Mouse (Mus musculus) mouse trophoblast stem cell (cell line): ENCODE measurements around the gene Rbpms2.
"Not testable (repeated sequence)": the region's sequence is repeated elsewhere in the genome, so short reads cannot be mapped to it uniquely, and the experiment has no call there.

ENCODE experiments used
- in situ Hi-C, 2 experiments: fragments of 300-500 bp; cut with MseI, MboI; formaldehyde crosslinking; loops; 2 replicates in 1 of 2; 3 replicates in 1 of 2; pipeline ENCODE4 v1.15.1; 2025

Gene Rbpms2

DNA sequence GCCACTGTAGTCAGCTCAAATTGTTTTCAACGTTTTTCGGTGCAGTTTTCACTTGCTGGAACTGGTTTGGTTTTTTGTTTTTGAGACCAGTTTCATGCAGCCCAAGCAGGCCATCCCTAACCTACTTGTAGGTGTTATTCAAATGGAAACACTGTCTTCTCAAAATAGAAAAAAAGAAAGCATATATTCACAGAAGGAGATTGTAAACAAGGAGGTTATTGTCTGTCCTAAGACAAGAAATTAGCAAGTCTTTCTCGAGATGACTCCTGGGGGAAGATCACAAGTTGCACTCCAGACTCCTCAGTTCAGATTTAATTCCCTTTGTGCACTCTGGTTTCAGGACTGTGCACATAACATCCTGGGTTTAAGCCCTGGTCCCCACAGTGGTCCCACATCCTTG is 10.1 kb upstream of the Rbpms2 start:
- in situ Hi-C loops, result no loop called here

DNA sequence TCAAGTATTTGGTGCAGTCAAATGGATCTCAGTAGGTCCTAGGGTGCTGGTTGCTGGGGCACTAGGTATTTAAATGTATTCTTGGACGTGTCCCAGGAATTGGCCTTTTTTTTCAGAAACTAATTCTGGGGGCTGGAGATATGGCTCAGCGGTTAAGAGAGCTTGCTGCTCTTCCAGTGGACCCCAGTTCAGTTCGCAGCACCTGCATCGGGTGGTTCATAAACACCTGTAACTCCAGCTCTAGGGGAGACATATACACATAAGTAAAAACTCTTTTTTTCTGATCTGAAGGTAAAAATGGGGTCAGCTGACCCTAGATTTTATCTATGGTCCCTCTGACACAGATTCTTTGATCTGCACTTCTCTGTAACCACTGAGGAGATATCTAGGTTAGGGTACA is 8.3 kb upstream of the Rbpms2 start:
- in situ Hi-C loops, result loop anchor here in 1 of 2 experiments (5.0 kb wide), 1 partner anchor 41 kb away; no protein-coding TSS in a partner anchor

DNA sequence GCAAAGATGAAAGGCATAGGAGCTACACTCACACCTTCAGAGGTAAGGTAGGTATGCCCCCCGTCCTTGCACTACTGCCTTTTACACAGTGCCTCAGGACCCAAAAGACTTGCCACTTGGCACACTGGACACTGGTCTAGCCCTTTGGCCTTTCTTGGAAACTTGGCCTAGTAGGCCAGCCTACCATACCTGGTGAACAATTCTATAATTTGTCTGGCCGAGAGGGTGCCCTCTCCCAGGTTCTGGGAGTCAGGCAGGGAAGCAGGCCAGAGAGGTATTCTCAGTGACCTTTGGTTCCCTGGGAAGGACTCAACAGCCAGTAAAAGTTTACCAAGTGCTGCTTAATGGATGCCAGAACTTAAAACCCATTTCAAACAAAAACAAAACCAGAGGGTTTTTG is 7.8 kb upstream of the Rbpms2 start:
- in situ Hi-C loops, result loop anchor here in 1 of 2 experiments (5.0 kb wide), 1 partner anchor 41 kb away; no protein-coding TSS in a partner anchor

DNA sequence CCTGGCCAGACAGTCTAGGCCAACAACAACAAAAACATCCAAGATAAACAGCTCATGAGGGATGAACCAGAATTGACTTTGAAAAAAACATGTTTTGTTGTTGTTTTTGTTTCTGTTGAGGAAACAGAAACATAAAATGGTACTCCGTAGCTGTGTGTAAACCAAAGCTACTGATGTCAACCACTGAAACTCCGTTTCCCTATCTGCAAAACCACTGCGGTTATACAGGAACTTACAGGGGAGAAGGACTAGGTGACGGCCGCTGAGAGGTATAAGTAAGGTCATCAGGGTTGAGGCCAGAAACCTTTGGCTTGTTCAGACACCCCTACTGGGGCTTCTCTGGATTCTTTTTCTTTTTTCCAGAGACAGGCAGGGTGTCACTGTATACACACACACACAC is 6.6 kb upstream of the Rbpms2 start:
- in situ Hi-C loops, result loop anchor here in 1 of 2 experiments (5.0 kb wide), 1 partner anchor 39 kb away; no protein-coding TSS in a partner anchor

DNA sequence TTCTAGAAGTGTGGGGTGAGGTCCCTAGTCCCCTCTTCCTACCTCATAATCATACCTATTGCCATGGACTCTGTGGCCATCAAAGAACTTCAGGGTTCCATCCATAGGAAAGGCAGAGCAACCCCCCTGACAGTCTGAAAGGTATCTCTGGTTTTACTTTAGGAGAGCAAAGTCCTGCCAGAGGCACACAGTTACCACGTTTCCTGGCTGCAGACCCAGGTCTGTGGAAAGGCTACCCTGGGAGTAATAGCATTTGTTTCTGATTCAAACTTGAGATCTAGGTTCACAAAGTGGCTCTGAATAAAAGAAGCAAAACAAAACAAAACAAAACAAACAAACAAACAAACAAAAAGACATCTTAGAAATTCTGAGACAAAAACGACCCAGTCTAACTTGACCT is 5.2 kb upstream of the Rbpms2 start:
- in situ Hi-C loops, result loop anchor here in 1 of 2 experiments (5.0 kb wide), 1 partner anchor 38 kb away; no protein-coding TSS in a partner anchor

DNA sequence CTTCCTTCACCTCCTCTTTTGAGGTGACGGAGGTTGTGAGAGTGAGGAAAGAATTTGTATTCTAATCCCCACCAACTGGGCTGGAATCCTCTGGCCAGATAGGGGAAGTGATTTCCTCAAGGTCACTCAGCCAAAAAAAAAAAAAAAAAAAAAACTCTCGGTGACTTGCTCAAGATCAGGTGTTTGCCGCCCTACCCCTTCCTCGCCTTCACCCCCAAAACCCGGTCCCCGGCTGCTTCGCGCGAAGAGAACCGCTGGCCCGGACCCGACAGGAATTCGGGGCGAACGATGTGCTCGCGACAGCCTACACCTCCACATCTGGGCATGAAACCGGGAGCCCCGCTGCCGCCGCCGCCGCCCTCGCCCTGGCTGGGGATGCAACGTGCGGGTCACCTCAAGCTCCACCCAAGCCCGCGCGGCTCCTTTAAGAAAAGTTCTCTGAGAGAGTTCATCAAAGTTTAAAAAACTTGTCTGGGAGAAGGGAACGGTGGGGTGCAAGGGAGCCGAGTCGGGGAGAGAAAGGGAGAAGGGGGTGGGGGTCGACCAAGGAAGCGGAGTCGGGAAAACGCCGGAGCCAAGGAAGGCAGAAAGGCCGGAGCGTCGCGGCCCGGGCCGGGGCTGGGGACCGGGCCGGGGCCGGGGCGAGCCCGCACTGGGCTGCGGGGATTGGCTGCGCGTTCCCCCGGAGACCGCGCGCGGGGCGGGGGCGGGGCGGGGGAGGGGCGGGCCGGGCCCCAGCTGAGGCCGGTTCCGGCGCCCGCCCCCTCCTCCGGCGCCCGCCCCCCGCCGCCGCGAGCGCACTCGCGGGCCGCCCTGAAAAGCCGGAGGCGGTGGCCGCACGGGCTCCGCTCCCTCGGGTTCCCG is 551 bp downstream of the Rbpms2 start:
- in situ Hi-C loops, result no loop called here

DNA sequence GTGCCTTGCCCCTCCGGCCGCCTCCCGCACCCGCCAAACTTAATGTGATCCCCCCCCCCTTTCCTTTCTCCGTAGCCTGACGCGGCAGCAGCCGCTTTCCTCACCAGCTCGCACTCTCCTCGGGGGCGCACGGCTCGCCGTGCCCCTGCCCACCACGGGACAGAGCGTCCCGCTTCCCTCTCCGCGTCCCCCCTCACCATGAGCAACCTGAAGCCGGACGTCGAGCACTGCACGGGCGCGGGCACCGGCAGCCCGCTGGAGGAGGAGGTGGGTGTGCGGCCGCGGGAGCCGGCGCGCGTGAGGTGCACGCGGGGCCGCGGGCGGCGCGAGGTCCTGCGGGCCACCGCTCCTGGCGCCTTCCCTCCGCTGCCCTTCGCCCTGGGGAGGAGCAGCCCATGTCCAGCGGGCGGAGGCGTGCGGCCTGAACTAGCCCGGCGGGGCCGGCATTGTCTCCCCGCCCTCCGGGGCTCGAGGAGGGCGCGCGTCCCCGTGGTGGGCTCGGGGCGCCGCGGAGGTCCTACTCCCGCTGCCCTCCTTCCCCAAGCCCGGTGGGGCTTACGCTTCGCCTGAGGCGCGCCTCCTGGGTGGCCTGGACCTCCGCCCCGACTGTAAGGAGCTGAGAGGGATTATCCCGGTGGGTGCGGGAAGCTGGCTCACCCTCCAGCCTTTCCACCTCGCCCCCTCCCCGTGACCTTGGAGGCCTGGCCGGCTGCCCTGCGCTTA is 1.3 kb downstream of the Rbpms2 start:
- in situ Hi-C loops, result no loop called here

DNA sequence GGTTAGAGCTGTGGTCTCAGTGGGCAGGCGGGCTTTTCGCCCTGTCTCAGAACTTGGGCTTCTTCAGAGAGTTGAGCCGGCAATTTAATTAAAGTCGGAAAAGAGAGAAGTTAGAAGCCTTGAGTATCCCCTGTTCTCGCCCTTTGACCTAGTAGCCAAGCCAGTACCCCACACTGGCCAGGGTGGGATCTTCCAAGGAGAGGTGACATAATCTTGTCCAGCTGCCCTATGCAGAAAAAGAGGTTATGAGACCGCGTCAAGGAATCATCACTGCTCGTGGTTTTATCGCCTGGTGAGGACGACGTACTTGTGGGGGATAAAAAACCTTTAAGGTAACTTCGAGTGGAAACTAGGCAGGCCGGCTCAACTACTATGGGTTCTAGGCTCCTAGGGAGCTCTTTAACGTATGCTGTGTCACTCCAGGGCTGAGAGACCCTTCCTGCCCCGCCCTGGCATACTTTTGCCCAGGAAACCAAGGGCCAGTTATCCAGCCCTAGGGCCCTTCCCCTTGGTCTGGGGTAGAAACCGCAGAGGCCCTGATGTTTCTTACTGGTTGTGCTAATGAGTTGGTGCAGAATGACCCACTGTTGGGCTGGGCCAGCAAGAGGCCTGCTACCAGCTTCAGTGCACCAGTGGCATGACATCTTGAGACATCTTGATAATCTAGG is 2.0 kb downstream of the Rbpms2 start:
- in situ Hi-C loops, result no loop called here

DNA sequence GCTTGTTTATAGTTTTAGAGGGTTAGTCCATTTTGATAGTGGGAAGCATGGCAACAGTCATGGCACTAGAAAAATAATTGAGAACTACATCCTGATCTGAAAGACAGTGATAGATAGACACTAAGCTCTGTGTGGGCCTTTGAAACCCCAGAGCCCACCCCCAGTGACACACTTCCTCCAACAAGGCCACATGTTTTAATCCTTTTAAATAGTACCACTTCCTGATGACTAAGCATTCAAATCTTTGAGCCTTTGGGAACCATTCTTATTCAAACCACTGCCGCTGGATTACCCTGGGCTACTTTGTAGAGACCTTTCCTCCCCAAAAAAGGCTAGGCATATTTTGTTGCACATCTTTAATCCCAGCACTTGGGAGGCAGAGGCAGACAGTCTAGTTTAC is 6.3 kb downstream of the Rbpms2 start:
- in situ Hi-C loops, result no loop called here

DNA sequence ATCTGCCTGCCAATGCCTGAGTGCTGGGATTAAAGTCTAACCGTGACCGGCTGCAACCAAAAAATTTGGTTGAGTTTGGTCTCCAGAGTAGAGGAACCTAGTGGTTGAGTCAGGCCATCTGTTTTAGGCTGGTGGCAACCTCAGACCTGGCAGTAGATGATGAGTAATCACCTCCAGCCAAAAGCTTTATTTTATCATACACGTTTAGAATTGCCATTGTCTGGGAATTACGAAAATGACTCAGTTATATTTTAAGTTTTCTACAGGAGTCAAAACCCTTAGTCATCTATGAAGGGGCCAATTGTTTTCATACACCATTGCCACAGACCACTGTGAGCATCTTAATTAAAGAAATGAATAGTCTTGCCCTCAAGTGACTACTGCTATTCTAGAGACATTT is 7.5 kb downstream of the Rbpms2 start:
- in situ Hi-C loops, result no loop called here

DNA sequence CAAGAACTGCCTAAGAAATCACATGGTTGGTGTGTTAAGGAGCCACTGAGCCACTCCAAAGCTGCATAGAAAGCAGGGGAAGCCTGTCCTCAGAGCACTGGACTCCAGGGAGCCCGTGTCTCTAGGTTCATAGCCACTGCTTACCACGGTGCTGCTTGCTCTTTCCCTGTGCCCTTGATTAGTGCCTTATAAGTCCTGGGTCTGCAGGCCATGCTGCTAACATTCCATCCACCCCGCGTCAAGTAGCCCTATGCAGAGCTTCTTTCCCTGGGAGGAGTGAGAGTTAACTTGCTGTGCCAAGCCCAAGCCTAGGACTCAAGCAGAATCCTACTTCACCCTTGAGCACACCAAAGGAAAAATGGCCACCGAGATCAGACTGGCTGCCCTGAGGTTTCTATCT is 9.6 kb downstream of the Rbpms2 start:
- in situ Hi-C loops, result no loop called here

DNA sequence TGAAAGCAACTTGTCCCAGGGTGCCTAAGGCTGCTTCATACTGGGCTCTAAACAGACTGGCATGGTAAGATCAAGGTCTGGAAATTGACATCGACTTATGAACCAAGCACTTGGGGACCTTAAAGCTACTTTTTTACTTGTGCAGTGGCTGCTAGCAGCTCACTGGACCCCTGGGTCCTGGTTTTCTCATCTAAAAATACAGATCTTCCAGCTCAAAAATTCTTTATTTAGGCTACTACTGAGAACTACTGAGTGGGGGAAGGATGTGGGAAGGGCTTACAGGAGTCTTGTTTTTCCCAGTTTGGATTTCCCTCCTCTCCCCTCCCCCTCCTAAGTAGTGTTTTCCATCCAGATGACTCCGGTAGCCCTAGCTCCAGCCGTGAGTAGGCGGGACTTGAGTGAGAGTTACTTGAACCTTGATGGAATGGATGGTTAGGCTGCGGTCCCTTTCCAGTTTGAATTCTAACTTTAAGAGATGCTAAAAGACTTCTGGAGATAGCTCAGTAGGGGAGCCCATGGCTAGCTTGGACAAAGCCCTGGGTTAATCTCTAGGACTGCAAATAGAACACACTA is 11.5 kb downstream of the Rbpms2 start:
- in situ Hi-C loops, result no loop called here

DNA sequence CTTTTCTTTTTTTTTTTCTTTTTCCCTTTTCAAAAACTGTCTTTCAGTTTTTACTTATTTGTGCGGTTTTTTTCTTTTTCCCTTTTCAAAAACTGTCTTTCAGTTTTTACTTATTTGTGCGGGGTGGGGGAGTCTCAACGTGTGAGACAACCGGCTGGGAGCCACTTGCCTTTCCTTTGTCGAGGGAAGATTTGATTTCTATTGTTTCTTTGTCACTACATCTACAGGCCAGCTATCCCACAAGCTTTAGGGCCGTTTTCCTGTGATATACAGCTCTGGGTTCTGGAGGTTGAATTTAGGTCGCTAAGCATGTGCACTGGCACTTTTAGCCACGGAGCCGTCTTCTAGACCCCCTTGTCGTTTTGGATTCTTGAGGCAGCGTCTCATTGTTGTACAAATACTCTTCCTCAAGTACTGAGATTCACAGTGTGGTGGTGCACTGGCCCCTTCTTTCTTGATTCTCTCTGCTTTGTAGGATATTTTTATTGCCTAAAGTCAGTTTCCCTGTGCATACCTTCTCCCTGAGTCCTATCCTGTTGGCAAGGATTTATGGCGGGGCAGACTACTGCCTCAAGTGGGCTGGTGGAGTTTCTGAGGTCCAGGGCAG is 12.1 kb downstream of the Rbpms2 start:
- in situ Hi-C loops, result no loop called here

DNA sequence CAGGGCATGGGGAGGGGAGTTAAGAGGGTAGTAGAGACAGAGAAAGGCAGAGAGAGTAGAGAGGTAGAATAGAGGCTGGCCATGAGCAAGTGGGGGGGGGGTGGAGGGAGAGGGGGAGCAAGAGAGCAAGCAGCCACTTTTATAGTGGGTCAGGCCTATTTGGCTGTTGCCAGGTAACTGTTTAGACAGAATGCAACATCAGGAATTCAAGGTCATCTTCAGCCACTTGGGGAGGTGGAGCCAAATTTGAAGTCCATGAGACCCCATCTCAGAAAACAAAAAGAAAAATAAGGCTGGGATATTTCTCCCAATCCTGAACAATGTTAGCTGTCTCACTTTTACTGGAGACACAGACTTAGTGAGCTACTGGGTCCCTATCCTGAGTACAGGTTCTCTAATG is 13.1 kb downstream of the Rbpms2 start:
- in situ Hi-C loops, result no loop called here

DNA sequence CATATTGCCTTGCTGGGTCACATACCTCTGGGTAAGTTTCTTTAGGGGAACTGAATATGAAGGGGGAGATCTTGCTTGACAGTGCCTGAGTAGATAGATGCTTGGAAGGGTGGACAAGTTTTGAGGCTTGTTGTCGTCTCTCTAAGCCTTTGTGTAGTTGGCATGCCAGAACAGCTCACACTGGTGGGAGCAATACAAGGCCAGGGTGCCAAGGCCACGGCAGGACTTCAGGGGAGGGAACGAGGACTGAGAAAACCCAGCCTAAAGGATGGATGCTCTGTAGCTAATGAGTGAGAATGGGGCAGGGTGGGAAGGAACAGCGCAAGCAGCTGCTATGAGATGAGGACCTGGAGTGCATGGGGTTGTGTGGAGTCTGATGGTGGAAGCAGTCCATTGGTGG is 15.5 kb downstream of the Rbpms2 start:
- in situ Hi-C loops, result no loop called here

DNA sequence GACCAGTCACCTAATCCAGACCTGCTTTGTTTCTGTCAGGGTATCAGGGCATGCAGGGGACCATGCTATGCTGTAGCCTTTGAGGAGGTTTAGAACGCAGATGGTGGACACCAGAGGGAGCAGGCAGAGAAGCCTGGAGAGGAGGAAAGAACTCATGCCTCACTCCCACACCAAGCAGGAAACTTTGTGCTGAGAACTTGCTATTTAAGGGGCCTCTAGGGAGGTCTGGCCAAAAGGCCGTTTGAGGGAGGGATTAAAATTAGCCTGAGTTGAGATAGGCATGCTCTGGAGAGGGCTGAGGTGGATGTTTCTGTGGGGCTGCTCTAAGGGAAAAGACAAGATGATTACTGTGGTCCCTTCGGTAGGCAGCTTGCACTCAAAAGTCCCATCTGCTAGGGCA is 16.5 kb downstream of the Rbpms2 start:
- in situ Hi-C loops, result no loop called here

DNA sequence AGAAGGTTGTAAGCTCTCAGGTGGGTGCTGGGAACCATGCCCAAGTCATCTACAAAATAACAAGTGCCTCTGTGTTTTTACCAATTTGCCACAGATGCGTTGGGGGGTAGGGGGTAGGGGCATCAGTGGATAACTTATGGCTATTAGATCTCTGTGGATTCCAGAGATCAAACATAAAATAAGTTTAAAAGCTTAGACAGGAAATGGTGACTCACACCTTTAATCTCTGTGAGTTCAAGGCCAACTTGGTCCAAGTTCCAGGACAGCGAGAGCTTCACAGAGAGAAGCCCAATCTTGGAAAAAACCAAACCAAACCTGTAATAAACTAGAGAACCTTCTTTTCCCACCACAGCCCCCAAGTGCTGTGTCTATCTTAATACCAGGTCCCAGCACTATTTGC is 17.3 kb downstream of the Rbpms2 start:
- in situ Hi-C loops, result no loop called here

DNA sequence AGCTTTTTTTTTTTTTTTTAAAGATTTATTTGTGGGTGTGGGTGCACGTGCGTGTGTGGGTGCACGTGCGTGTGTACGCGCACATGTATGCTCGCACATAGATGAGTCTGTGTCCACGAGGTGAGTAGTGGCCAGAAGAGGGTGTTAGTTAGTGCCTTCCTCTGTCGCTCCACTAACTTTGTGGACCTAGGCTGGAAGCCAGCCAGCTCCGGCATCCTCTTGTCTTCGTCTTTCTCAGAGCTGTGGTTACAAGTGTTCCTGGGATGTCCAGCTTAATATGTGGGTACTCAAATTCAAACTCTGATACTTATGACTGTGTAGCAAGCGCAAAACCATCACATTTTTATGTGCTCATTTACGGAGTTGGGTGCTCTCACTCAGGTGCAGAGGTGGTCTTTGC is 19.3 kb downstream of the Rbpms2 start:
- in situ Hi-C loops, result no loop called here

DNA sequence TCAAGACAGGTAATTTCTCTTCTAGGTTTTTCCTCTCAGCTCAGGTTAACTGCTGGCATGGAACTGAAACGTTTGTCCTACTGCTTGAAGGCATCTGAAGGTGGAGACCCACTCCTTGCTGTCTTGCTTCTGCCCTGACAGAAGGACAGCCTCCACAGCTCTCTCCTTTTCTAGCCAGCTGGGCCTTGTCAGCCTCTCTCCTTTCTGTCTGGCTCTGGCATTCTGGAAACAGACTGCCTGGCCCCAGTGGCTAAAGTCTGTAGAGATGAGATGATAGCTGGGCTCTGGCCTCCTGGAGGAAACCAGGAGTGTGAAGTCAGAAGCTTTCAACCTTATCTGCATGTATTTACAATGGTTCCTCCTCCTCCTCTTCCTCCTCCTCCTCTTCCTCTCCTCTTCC is 20.5 kb downstream of the Rbpms2 start:
- in situ Hi-C loops, result no loop called here

DNA sequence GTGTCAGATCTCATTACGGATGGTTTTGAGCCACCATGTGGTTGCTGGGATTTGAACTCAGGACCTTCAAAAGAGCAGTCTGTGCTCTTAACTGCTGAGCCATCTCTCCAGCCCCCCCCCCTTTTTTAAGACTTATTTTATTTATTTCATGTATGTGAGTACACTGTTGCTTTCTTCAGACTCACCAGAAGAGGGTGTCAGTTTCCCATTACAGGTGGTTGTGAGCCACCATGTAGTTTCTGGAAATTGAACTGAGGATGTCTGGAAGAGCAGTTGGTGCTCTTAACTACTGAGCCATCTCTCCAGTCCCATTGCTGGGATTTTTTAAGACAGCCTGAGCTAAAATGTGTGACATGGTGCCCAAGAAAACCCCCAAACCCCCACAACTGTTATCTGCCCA is 22.5 kb downstream of the Rbpms2 start:
- in situ Hi-C loops, result not testable (repeated sequence)

DNA sequence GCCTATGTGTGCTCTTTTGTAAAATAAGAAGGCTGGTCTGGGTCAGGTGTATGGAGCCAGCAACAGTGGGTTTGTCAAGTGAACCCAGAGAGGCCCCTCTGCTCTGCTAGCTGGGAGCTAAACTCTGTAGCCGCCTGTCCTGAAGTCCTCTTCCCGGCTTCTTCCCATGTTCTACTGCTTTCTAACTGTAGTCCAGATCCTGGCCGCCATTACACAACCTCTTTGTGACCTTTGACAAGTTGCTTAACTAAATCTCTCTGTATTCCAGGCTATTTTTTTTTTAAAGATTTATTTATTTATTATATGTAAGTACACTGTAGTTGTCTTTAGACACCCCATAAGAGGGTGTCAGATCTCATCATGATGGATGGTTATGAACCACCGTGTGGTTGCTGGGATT is 24.3 kb downstream of the Rbpms2 start:
- in situ Hi-C loops, result no loop called here
